ENCODE assay signal across 9 mouse cellular contexts in the genomic region with DNA sequence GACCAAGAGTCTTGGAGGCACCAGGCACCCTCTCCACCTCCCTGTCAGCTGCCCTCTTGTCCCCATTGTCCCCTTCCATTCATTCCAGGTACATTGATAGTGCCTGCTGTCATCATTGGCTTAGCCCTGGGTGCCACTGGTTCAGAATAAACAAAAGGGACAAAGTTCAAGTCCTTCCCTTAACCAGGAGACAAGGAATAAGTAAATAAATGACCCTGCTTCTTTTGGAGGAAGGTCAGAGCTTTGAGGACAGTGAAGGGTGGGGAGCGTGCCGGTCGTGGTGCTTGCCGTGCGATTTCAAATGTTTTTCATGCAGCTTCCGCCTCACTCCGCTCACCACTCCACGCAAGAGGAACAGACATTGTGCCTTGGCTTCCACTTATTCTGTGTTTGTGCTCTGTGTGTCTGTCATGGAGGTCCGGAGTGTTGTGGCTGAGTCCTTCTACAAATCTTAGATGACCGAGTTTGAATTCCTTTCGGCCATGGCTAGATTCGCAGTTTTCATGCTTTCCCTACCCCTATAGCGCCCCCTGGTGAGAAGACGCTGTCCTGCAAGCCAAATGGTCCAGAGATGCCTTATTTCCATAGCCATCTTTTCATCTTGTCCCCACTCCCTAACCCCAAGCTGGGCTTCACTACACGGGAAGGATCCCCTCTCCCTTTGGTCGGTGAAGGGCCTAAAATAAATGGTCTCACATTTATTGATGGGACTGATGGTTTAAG. TPM values are rescaled to one million over a fixed set of nuclear protein-coding genes. Genes with fewer than 3 reads are reported as not detected.
DNase-seq lines count a peak whose midpoint lies in the region; ATAC-seq and TF ChIP-seq lines count a peak whose summit lies in the region.
"Had no signal": no experiment of that assay in that cellular context is flagged by ENCODE, and none has a peak within 500 bp of the region (broad histone marks: within the 10 kb centered on the region; RNA-seq: fewer than 3 reads in every experiment).

No protein-coding gene starts in this region.

- no peak overlapping the region for H3K4me3 ChIP-seq in heart, adult 2 months
- H3K4me3 ChIP-seq in kidney, embryonic 16.5 days (ENCODE audit: low read length): 0 out of 2 replicates have a peak overlapping the region, but pooled peaks have one; percentile 4
- H3K4me3 ChIP-seq in liver, embryonic 13.5 days (replicated peaks): no peak overlapping the region
- H3K4me3 ChIP-seq: hindbrain, embryonic 15.5 days had no signal

- peak; percentile 99 for TF ChIP-seq CTCF in heart, adult 2 months (IDR thresholded peaks at IDR 0.05)

- no peak overlapping the region for H3K27ac ChIP-seq in heart, adult 2 months
- no peak overlapping the region for H3K27ac ChIP-seq in kidney, embryonic 16.5 days (ENCODE audit: low read length)
- no peak overlapping the region for H3K27ac ChIP-seq in liver, embryonic 13.5 days
- H3K27ac ChIP-seq: hindbrain, embryonic 15.5 days had no signal

- H3K9me3 ChIP-seq in kidney, embryonic 16.5 days (ENCODE audit: low read length): no peaks in the 10 kb centered on the region
- no peaks in the 10 kb centered on the region for H3K9me3 ChIP-seq in liver, embryonic 13.5 days (replicated peaks)
- H3K9me3 ChIP-seq: hindbrain, embryonic 15.5 days had no signal

- peak overlapping the region; percentile 34; the same call in 1 of the 2 replicates for H3K4me2 ChIP-seq in kidney, embryonic 16.5 days (replicated peaks; ENCODE audit: low read depth, low read length)
- H3K4me2 ChIP-seq in liver, embryonic 13.5 days: peak overlapping the region; percentile 49
- H3K4me2 ChIP-seq: hindbrain, embryonic 15.5 days had no signal

- ATAC-seq in activated CD4-positive, CD25-positive, alpha-beta regulatory T cell, adult 4 months: peak; percentile 67
- no peak for ATAC-seq in kidney, embryonic 16.5 days (ENCODE audit: low FRiP score, low TSS enrichment)
- ATAC-seq in liver, embryonic 13.5 days (ENCODE audit: low read depth): no peak

- no peaks in the 10 kb centered on the region for H3K79me2 ChIP-seq in heart, adult 2 months (replicated peaks; ENCODE audit: control insufficient read depth, insufficient read depth, low read length)

- no peak for TF ChIP-seq POLR2A in heart, adult 2 months (IDR thresholded peaks at IDR 0.05; ENCODE audit: insufficient read depth, low read depth, low read length)

- WGBS in heart, adult 2 months: 34% methylated on average over 16 of the region's 16 CpGs
- 38% methylated on average over 16 of the region's 16 CpGs for WGBS in kidney, embryonic 16.5 days
- WGBS in liver, embryonic 13.5 days (ENCODE audit: insufficient replicate concordance): 42% methylated on average over 16 of the region's 16 CpGs

- no peaks in the 10 kb centered on the region for H3K36me3 ChIP-seq in heart, adult 2 months (ENCODE audit: control insufficient read depth, insufficient read depth, low read length)
- H3K36me3 ChIP-seq in kidney, embryonic 16.5 days (ENCODE audit: insufficient read depth, low read length): no peaks in the 10 kb centered on the region
- H3K36me3 ChIP-seq in liver, embryonic 13.5 days: peaks cover 4% of the 10 kb centered on the region; the same call in 1 of the 2 replicates
- H3K36me3 ChIP-seq: hindbrain, embryonic 15.5 days had no signal

- H3K9ac ChIP-seq in heart, adult 2 months (ENCODE audit: low read depth, low read length): no peak overlapping the region; the same call in 1 of the 2 replicates
- 0 out of 2 replicates have a peak overlapping the region, but pooled peaks have one; percentile 29 for H3K9ac ChIP-seq in kidney, embryonic 16.5 days (replicated peaks; ENCODE audit: low read length)
- H3K9ac ChIP-seq in liver, embryonic 13.5 days: 0 out of 2 replicates have a peak overlapping the region, but pooled peaks have one; percentile 23
- H3K9ac ChIP-seq: hindbrain, embryonic 15.5 days had no signal

- H3K4me1 ChIP-seq in heart, adult 2 months (ENCODE audit: control insufficient read depth, insufficient read depth, low read length): peaks cover 3% of the 10 kb centered on the region
- peaks cover 7% of the 10 kb centered on the region for H3K4me1 ChIP-seq in kidney, embryonic 16.5 days (ENCODE audit: insufficient read depth, low read length)
- H3K4me1 ChIP-seq in liver, embryonic 13.5 days (replicated peaks): peaks cover 66% of the 10 kb centered on the region

- intact Hi-C loops in heart, adult 2 months (cut with DNase I): loop anchor here (1.0 to 5.0 kb wide), 5 partner anchors 27 to 279 kb away; no protein-coding TSS in a partner anchor

- TF ChIP-seq EP300 in heart, adult 2 months (IDR thresholded peaks at IDR 0.05; ENCODE audit: insufficient read depth, low read depth, low read length): peak; percentile 77; the same call in 1 of the 2 replicates

- no peaks in the 10 kb centered on the region for H3K27me3 ChIP-seq in heart, adult 2 months (ENCODE audit: control insufficient read depth, insufficient read depth, low read length)
- no peaks in the 10 kb centered on the region for H3K27me3 ChIP-seq in kidney, embryonic 16.5 days (ENCODE audit: insufficient read depth, low read length)
- peaks cover 8% of the 10 kb centered on the region for H3K27me3 ChIP-seq in liver, embryonic 13.5 days
- H3K27me3 ChIP-seq: hindbrain, embryonic 15.5 days had no signal

- DNase-seq in B cell, adult 2 months: peak; percentile 93
- DNase-seq in embryo, embryonic 10 days (ENCODE audit: low spot score): peak; percentile 81
- peak; percentile 73 to 88 for DNase-seq in heart, adult 2 months
- peak; percentile 68 for DNase-seq in liver, embryonic 13.5 days
- peak; percentile 75 for DNase-seq in ovary, postnatal 36 days (ENCODE audit: low spot score)
- peak; percentile 84 for DNase-seq in thymus, postnatal 14 days

RNA-seq across cellular contexts. Expression of gene Bloc1s4, which starts 6.2 kb away (rescaled TPM):
- polyA plus RNA-seq in activated CD4-positive, CD25-positive, alpha-beta regulatory T cell, adult 4 months (2017; shearing (Covaris generic)): 1 to 10 TPM in 1 of 2 experiments, under 1 TPM in 1; 0.95 to 1.6 TPM
- total RNA-seq in heart, adult 2 months (2021): 10 to 100 TPM; 11.1 to 13.5 TPM
- 8.8 and 9.7 TPM in 2 replicates for polyA plus RNA-seq in heart, adult 2 months (2012; rRNA removed)
- 24.9 and 25.4 TPM in 2 replicates for polyA plus RNA-seq in kidney, embryonic 16.5 days (2015; fragmentation: Nextera tagmentation; extraction: Ambion mirVana)
- polyA plus RNA-seq in liver, embryonic 13.5 days (2015; fragmentation: Nextera tagmentation; extraction: Ambion mirVana): 15.5 and 16.7 TPM in 2 replicates

RNA-seq across cellular contexts. Expression of gene D5Ertd579e, which starts 46.5 kb away (rescaled TPM):
- polyA plus RNA-seq in activated CD4-positive, CD25-positive, alpha-beta regulatory T cell, adult 4 months (2017; shearing (Covaris generic)): 10 to 100 TPM; 23.3 to 24.1 TPM
- total RNA-seq in heart, adult 2 months (2021): 100 to 1,000 TPM in 1 of 2 experiments, 10 to 100 TPM in 1; 81.8 to 104 TPM
- polyA plus RNA-seq in heart, adult 2 months (2012; rRNA removed): 22.5 and 45.3 TPM in 2 replicates
- polyA plus RNA-seq in kidney, embryonic 16.5 days (2015; fragmentation: Nextera tagmentation; extraction: Ambion mirVana): 18.4 and 20.7 TPM in 2 replicates
- 21.9 and 25.3 TPM in 2 replicates for polyA plus RNA-seq in liver, embryonic 13.5 days (2015; fragmentation: Nextera tagmentation; extraction: Ambion mirVana)

RNA-seq across cellular contexts. Expression of gene Mrfap1, which starts 54.3 kb away (rescaled TPM):
- 100 to 1,000 TPM in 1 of 2 experiments, 10 to 100 TPM in 1; 87.1 to 109 TPM for polyA plus RNA-seq in activated CD4-positive, CD25-positive, alpha-beta regulatory T cell, adult 4 months (2017; shearing (Covaris generic))
- 100 to 1,000 TPM; 267 to 273 TPM for total RNA-seq in heart, adult 2 months (2021)
- polyA plus RNA-seq in heart, adult 2 months (2012; rRNA removed): 89.1 and 135 TPM in 2 replicates
- polyA plus RNA-seq in kidney, embryonic 16.5 days (2015; fragmentation: Nextera tagmentation; extraction: Ambion mirVana): 396 and 428 TPM in 2 replicates
- 184 and 217 TPM in 2 replicates for polyA plus RNA-seq in liver, embryonic 13.5 days (2015; fragmentation: Nextera tagmentation; extraction: Ambion mirVana)
